Mouse (Mus musculus) stomach, postnatal 0 days (tissue): ENCODE measurements around the gene Gng7.

ENCODE experiments used
- CTCF ChIP-seq: IDR thresholded peaks from 2 replicates; pipeline ENCODE4 v1.5.1; 2016; ENCODE audit warnings: antibody characterized with exemption, low read depth, mild to moderate bottlenecking, moderate library complexity
- EP300 ChIP-seq: optimal IDR thresholded peaks from 2 replicates; pipeline ENCODE3; 2016; ENCODE audit warnings: antibody characterized with exemption

- TF ChIP-seq CTCF (no peak), EP300 (no peak)
Measured at GRCm38 (mm10) chr10:81018326-81018725, 3.6 kb upstream of the Gng7 start.
